Mouse (Mus musculus) heart, postnatal 0 days (tissue): Measurements from ENCODE around the gene Ptcd1. TPM values are rescaled to one million over a fixed set of nuclear protein-coding genes. Genes with fewer than 3 reads are reported as not detected.
A peak's percentile ranks its signal among the peaks of the same experiment; 100 is the strongest.

Experiments used
- ATAC-seq: fragments of 200-750 bp; cut with Nextera tagmentation; 2 replicates; pipeline ENCODE4 v1.8.0; 2017; ENCODE audit warnings: low read depth, moderate number of reproducible peaks, moderate library complexity; ENCODE audit not compliant: insufficient read depth
- DNase-seq: peaks from one replicate; pipeline ENCODE4 v3.0.0-alpha.2; 2016; ENCODE audit warnings: low spot score
- H3K27ac ChIP-seq: fragments of 300-500 bp; sonication (generic); 2 replicates; pipeline ENCODE4 v1.5.1; 2014; ENCODE audit warnings: low read depth, mild to moderate bottlenecking
- H3K27me3 ChIP-seq: fragments of 300-500 bp; sonication (generic); 2 replicates; pipeline ENCODE4 v1.6.1; 2014; ENCODE audit warnings: low read length, mixed read lengths; ENCODE audit not compliant: control insufficient read depth, insufficient read depth
- H3K36me3 ChIP-seq: fragments of 300-500 bp; sonication (generic); replicated peaks from 2 replicates; pipeline ENCODE4 v1.6.1; 2014; ENCODE audit warnings: low read length, mixed read lengths; ENCODE audit not compliant: control insufficient read depth, insufficient read depth
- H3K4me1 ChIP-seq: fragments of 300-500 bp; sonication (generic); 2 replicates; pipeline ENCODE4 v1.6.1; 2014; ENCODE audit warnings: antibody characterized with exemption; ENCODE audit not compliant: control insufficient read depth, insufficient read depth
- H3K4me2 ChIP-seq: fragments of 300-500 bp; sonication (generic); 2 replicates; pipeline ENCODE4 v1.6.1; 2014; ENCODE audit warnings: low read depth, mild to moderate bottlenecking, low read length, moderate library complexity
- H3K4me3 ChIP-seq: fragments of 300-500 bp; sonication (generic); 2 replicates; pipeline ENCODE4 v1.5.1; 2014; ENCODE audit warnings: low read depth, low read length
- H3K9ac ChIP-seq: fragments of 300-500 bp; sonication (generic); replicated peaks from 2 replicates; pipeline ENCODE4 v1.6.1; 2014; ENCODE audit warnings: low read depth, low read length, mixed read lengths
- H3K9me3 ChIP-seq: fragments of 300-500 bp; sonication (generic); replicated peaks from 2 replicates; pipeline ENCODE4 v1.6.1; 2016; ENCODE audit warnings: low read length; ENCODE audit not compliant: control insufficient read depth
- CTCF ChIP-seq: IDR thresholded peaks from 2 replicates; pipeline ENCODE4 v1.5.1; 2016; ENCODE audit warnings: antibody characterized with exemption, control low read depth, low read depth
- EP300 ChIP-seq: IDR thresholded peaks from 2 replicates; pipeline ENCODE4 v1.6.1; 2016; ENCODE audit warnings: antibody characterized with exemption, low read depth
- WGBS: fragments of 180-500 bp; shearing (Covaris S2); extraction: QIAGEN DNeasy Blood & Tissue Kit; methylation state at CpG from one replicate; pipeline ENCODE4 v1.1.7; 2014; 5-methylcytosine and 5-hydroxymethylcytosine counted together
- polyA plus RNA-seq: library from polyadenylated mRNA; unstranded; fragments of >200 nt; fragmentation: Nextera tagmentation; extraction: Ambion mirVana; gene quantifications from 2 replicates; pipeline ENCODE4 v1.2.1, GENCODE M21; 2015
- total RNA-seq: library from RNA; depleted of rRNA; stranded (reverse); fragments of >200 nt; gene quantifications from 2 replicates; pipeline ENCODE4 v1.2.3, GENCODE M21; 2014; ENCODE audit warnings: low replicate concordance

The Ptcd1 gene
- total and polyA plus RNA-seq, 2 experiments from 2014 or later, result 13.5 to 15.7 TPM

DNA sequence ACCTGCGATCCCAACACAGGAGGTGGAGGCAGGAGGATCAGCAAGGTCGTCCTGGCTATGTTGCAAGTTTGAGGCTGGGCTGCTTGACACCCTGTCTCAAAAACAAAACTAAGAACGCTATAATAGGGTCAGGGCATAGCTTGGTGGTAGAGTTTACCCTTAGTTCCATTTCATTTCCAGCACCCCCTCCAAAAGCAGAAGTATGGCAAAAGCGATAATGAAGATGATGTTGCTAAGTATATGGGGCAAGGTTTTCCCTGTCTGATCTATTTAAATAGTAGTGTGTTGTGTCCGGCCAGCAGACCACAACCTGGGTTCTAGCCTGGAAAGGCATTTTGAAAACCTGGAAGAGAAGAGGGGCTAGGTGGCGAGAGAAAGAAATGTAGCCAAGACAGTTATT is 41.0 kb upstream of the Ptcd1 start:
- H3K27ac ChIP-seq, result no peak overlapping the region
- ATAC-seq (no peak), DNase-seq (no peak)
- no peak overlapping the region for H3K9ac ChIP-seq
- TF ChIP-seq CTCF (no peak), EP300 (no peak)
- no peak overlapping the region for H3K4me2 ChIP-seq
- H3K27me3 ChIP-seq, result no peaks in the 10 kb centered on the region
- no peaks in the 10 kb centered on the region for H3K9me3 ChIP-seq
- H3K36me3 ChIP-seq, result peaks cover 35% of the 10 kb centered on the region
- 0 out of 2 replicates have a peak, but pooled peaks cover 3% of the 10 kb centered on the region for H3K4me1 ChIP-seq
- H3K4me3 ChIP-seq, result no peak overlapping the region
- WGBS, result 86% methylated on average over 5 of the region's 6 CpGs

DNA sequence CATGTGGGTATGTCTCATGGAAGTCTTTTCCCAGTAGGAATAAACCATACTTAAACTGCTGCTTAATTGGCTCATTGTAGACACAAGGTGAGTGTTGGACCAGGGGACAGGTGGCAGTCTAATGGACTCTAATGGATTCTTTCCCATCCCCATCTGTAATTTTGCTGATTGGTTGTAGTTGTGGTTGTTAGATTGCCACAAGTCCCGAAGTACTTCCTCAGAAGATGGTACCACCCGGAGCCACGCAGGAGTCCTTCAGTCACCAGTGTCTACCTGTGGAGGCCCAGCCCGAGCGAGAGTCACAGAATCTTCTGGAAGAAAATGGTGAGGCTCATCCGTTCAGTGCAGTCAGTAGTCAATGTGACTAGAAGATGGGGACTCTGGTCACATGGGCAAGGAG is 40.5 kb upstream of the Ptcd1 start:
- Histone ChIP-seq H3K27ac (no peak overlapping the region), H3K4me1 (0 out of 2 replicates have a peak, but pooled peaks cover 3% of the 10 kb centered on the region), H3K36me3 (peaks cover 30% of the 10 kb centered on the region), H3K4me2 (no peak overlapping the region), H3K4me3 (no peak overlapping the region), H3K9me3 (no peaks in the 10 kb centered on the region), H3K27me3 (no peaks in the 10 kb centered on the region), H3K9ac (no peak overlapping the region)
- ATAC-seq, result no peak
- no peak for DNase-seq
- TF ChIP-seq CTCF, result no peak
- no peak for TF ChIP-seq EP300
- WGBS, result 92% methylated on average over 6 of the region's 6 CpGs

DNA sequence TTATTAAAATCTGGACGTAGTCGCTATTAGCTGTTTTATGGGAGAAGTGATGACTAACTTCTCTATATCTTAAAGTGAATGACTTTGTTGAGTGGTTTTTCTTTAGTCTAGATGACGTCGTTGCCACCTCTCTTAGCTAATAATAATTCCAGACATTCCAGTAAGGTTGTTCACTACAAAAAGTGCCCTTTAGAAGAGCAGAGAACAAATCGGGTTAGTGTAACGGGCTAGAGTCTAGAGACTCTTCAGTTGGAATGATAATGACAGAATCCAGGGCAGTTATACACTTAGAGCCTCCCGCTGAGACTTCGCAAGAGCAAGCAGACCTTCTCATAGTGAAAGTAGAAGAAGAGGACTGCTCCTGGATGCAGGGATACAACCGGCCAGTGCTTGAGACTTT is 38.1 kb upstream of the Ptcd1 start:
- H3K4me3 ChIP-seq, result peak overlapping the region; percentile 57
- peak overlapping the region; percentile 81 for H3K4me2 ChIP-seq
- H3K27me3 ChIP-seq, result no peaks in the 10 kb centered on the region
- peak overlapping the region; percentile 61 for H3K9ac ChIP-seq
- H3K27ac ChIP-seq, result peak overlapping the region; percentile 93
- DNase-seq (peak; percentile 85), ATAC-seq (no peak)
- H3K9me3 ChIP-seq, result no peaks in the 10 kb centered on the region
- 4% methylated on average over 9 of the region's 9 CpGs for WGBS
- H3K4me1 ChIP-seq, result peaks cover 10% of the 10 kb centered on the region; the same call in 1 of the 2 replicates
- peaks cover 6% of the 10 kb centered on the region for H3K36me3 ChIP-seq
- TF ChIP-seq CTCF, result no peak
- no peak; the same call in 1 of the 2 replicates for TF ChIP-seq EP300

DNA sequence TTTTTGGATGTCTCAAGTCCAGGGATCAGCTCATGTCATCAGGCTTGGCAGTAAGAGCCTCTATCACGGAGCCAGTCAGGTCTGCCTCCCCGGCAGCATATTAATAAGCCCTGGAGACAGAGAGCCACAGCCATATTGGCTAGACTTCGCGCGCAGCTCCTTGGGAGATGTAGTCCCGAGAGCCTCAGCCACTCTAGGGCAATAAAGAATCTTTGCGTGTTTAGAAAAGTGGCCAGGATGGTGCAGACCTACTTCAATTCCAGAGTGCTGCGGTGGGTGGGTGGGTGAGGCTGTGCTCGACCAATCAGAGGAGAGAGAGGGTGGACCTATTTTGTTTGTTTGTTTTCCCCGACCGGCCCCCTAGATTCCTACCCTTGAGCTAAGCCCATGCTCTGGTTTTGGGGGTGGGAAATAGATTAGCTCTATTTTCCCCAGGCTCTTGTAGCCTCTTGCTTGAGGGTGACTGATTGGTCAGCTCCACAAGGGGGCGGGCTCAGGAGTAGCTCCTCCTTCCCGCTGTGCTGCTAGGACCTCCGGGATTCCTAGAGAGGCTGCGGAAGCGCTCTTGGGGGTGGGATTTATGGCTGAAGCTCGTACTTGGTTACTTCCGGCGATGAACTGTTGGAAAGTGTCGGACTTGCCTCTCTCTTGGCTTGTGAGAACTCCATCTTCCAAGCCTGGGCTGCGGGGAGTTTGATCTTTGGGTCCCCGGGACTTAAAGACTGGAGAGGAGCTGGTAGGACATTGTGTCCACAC is 37.2 kb upstream of the Ptcd1 start, which contains the start of gene Zkscan5:
Zkscan5 (plus strand) TSS at position 627 of the 756 bp plus-strand sequence.
- peak; percentile 99 for DNase-seq
- Histone ChIP-seq H3K36me3 (0 out of 2 replicates have a peak, but pooled peaks cover 3% of the 10 kb centered on the region), H3K4me2 (peak within 1 kb of the TSS; percentile 81), H3K9me3 (no peaks in the 10 kb centered on the region), H3K4me1 (peaks cover 10% of the 10 kb centered on the region; the same call in 1 of the 2 replicates), H3K27ac (peak within 1 kb of the TSS; percentile 93), H3K27me3 (no peaks in the 10 kb centered on the region), H3K9ac (peak within 1 kb of the TSS; percentile 61), H3K4me3 (peak within 1 kb of the TSS; percentile 57)
- ATAC-seq, result peak; percentile 93
- WGBS, result under 1% methylated on average over 22 of the region's 22 CpGs
- TF ChIP-seq CTCF (peak; percentile 19; the same call in 1 of the 2 replicates), EP300 (peak; percentile 68; the same call in 1 of the 2 replicates)

DNA sequence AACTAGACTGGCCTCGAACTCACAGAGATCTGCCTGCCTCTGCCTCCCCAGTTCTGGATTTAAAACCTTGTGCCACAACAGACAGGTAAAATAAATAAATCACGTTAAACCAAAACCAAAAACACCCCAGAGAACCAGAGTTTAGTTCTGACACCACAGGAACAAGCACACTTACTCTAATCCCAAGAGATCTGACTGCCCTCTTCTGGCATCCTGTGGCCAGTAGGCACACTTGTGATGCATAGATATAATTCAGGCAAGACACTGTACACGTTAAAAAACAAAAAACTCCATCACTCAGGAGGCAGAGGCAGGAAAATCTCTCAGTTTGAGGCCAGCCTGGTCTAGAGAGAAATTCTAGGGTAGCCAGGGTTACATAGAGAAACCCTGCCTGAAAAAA is 35.5 kb upstream of the Ptcd1 start:
- no peaks in the 10 kb centered on the region for H3K27me3 ChIP-seq
- no peak overlapping the region for H3K9ac ChIP-seq
- H3K36me3 ChIP-seq, result 0 out of 2 replicates have a peak, but pooled peaks cover 4% of the 10 kb centered on the region
- H3K4me3 ChIP-seq, result no peak overlapping the region
- TF ChIP-seq EP300 (no peak), CTCF (no peak)
- ATAC-seq, result no peak
- no peaks in the 10 kb centered on the region for H3K9me3 ChIP-seq
- H3K4me1 ChIP-seq, result peaks cover 10% of the 10 kb centered on the region; the same call in 1 of the 2 replicates
- WGBS, result 42% methylated on average over 3 of the region's 3 CpGs
- H3K27ac ChIP-seq, result no peak overlapping the region
- DNase-seq, result no peak
- no peak overlapping the region for H3K4me2 ChIP-seq
